Mouse (Mus musculus): ENCODE data around the gene Spag17. TPM values are rescaled to one million over a fixed set of nuclear protein-coding genes. Genes with fewer than 3 reads are reported as not detected.
"Not testable (repeated sequence)": the region's sequence is repeated elsewhere in the genome, so short reads cannot be mapped to it uniquely, and the experiment has no call there.

Gene Spag17
- total RNA-seq (2017), result 0.12 TPM in 1 of 2 replicates, not detected in the other

- no peak for ATAC-seq (ENCODE audit: extremely low read depth, insufficient number of reproducible peaks, low FRiP score, poor library complexity, severe bottlenecking)
These were observed at the start of gene Spag17 for GRCm38 (mm10) chr3:99885187-99885811. Gene Spag17, plus strand, starts transcription at chr3:99885406.

GRCm38 (mm10) chr3:99842333-99842732, 42.9 kb upstream of the Spag17 start:
- ATAC-seq (ENCODE audit: extremely low read depth, insufficient number of reproducible peaks, low FRiP score, poor library complexity, severe bottlenecking), result no peak

GRCm38 (mm10) chr3:99842808-99843207, 42.4 kb upstream of the Spag17 start:
- ATAC-seq (ENCODE audit: extremely low read depth, insufficient number of reproducible peaks, low FRiP score, poor library complexity, severe bottlenecking), result no peak

GRCm38 (mm10) chr3:99843233-99843632, 42.0 kb upstream of the Spag17 start:
- no peak for ATAC-seq (ENCODE audit: extremely low read depth, insufficient number of reproducible peaks, low FRiP score, poor library complexity, severe bottlenecking)

GRCm38 (mm10) chr3:99850926-99851325, 34.3 kb upstream of the Spag17 start:
- no peak for ATAC-seq (ENCODE audit: extremely low read depth, insufficient number of reproducible peaks, low FRiP score, poor library complexity, severe bottlenecking)

- ATAC-seq (ENCODE audit: extremely low read depth, insufficient number of reproducible peaks, low FRiP score, poor library complexity, severe bottlenecking), result no peak
These were observed 30.6 kb upstream of the Spag17 start for GRCm38 (mm10) chr3:99854595-99854994.

- ATAC-seq (ENCODE audit: extremely low read depth, insufficient number of reproducible peaks, low FRiP score, poor library complexity, severe bottlenecking), result no peak
These were observed 26.3 kb upstream of the Spag17 start for GRCm38 (mm10) chr3:99858922-99859321.

GRCm38 (mm10) chr3:99864706-99865105, 20.5 kb upstream of the Spag17 start:
- ATAC-seq (ENCODE audit: extremely low read depth, insufficient number of reproducible peaks, low FRiP score, poor library complexity, severe bottlenecking), result no peak

GRCm38 (mm10) chr3:99875137-99875536, 10.1 kb upstream of the Spag17 start:
- ATAC-seq (ENCODE audit: extremely low read depth, insufficient number of reproducible peaks, low FRiP score, poor library complexity, severe bottlenecking), result no peak

GRCm38 (mm10) chr3:99881498-99881897, 3.7 kb upstream of the Spag17 start:
- ATAC-seq (ENCODE audit: extremely low read depth, insufficient number of reproducible peaks, low FRiP score, poor library complexity, severe bottlenecking), result no peak

- no peak for ATAC-seq (ENCODE audit: extremely low read depth, insufficient number of reproducible peaks, low FRiP score, poor library complexity, severe bottlenecking)
These were observed 1.1 kb upstream of the Spag17 start for GRCm38 (mm10) chr3:99883988-99884564.

GRCm38 (mm10) chr3:99894741-99895140, 9.5 kb downstream of the Spag17 start:
- ATAC-seq (ENCODE audit: extremely low read depth, insufficient number of reproducible peaks, low FRiP score, poor library complexity, severe bottlenecking), result not testable (repeated sequence)

- no peak for ATAC-seq (ENCODE audit: extremely low read depth, insufficient number of reproducible peaks, low FRiP score, poor library complexity, severe bottlenecking)
These were observed 28.7 kb downstream of the Spag17 start for GRCm38 (mm10) chr3:99913809-99914439.

GRCm38 (mm10) chr3:99922944-99923343, 37.7 kb downstream of the Spag17 start:
- ATAC-seq (ENCODE audit: extremely low read depth, insufficient number of reproducible peaks, low FRiP score, poor library complexity, severe bottlenecking), result no peak

GRCm38 (mm10) chr3:99930920-99931620, 45.9 kb downstream of the Spag17 start:
- ATAC-seq (ENCODE audit: extremely low read depth, insufficient number of reproducible peaks, low FRiP score, poor library complexity, severe bottlenecking), result no peak

GRCm38 (mm10) chr3:99936159-99936558, 51.0 kb downstream of the Spag17 start:
- no peak for ATAC-seq (ENCODE audit: extremely low read depth, insufficient number of reproducible peaks, low FRiP score, poor library complexity, severe bottlenecking)

- no peak for ATAC-seq (ENCODE audit: extremely low read depth, insufficient number of reproducible peaks, low FRiP score, poor library complexity, severe bottlenecking)
These were observed 53.5 kb downstream of the Spag17 start for GRCm38 (mm10) chr3:99938611-99939286.

- no peak for ATAC-seq (ENCODE audit: extremely low read depth, insufficient number of reproducible peaks, low FRiP score, poor library complexity, severe bottlenecking)
These were observed 60.0 kb downstream of the Spag17 start for GRCm38 (mm10) chr3:99945171-99945570.

- no peak for ATAC-seq (ENCODE audit: extremely low read depth, insufficient number of reproducible peaks, low FRiP score, poor library complexity, severe bottlenecking)
These were observed 68.9 kb downstream of the Spag17 start for GRCm38 (mm10) chr3:99954039-99954602.

Data from neutrophil, adult 5-6 weeks (primary cell).